Mouse (Mus musculus) stomach, embryonic 14.5 days (tissue): ENCODE measurements at regions not wholly inside any gene's neighbourhood (a gene's known extent, or its start where the extent isn't known, plus 50 kb on each side); places are given as distances from the start of the nearest gene placed in this dataset.

Experiments
- ATAC-seq: fragments of 200-750 bp; cut with Nextera tagmentation; 2 replicates; pipeline ENCODE4 v1.8.0; 2017; ENCODE audit warnings: low read depth, moderate TSS enrichment; ENCODE audit not compliant: insufficient number of reproducible peaks, insufficient read depth, low FRiP score
- H3K27ac ChIP-seq: fragments of 300-500 bp; sonication (generic); 2 replicates; pipeline ENCODE4 v1.5.1; 2014; ENCODE audit warnings: mild to moderate bottlenecking, low read length, moderate library complexity, mixed read lengths
- H3K27me3 ChIP-seq: fragments of 300-500 bp; sonication (generic); 2 replicates; pipeline ENCODE4 v1.6.1; 2014; ENCODE audit warnings: low read length, control low read depth, mixed read lengths; ENCODE audit not compliant: control insufficient read depth, insufficient read depth
- H3K36me3 ChIP-seq: fragments of 300-500 bp; sonication (generic); 2 replicates; pipeline ENCODE4 v1.6.1; 2014; ENCODE audit warnings: mild to moderate bottlenecking, control low read depth, low read length, moderate library complexity, mixed read lengths; ENCODE audit not compliant: control insufficient read depth, insufficient read depth
- H3K4me1 ChIP-seq: fragments of 300-500 bp; sonication (generic); 2 replicates; pipeline ENCODE4 v1.6.1; 2014; ENCODE audit warnings: low read length, control low read depth, mixed read lengths; ENCODE audit not compliant: control insufficient read depth, insufficient read depth
- H3K4me2 ChIP-seq: fragments of 300-500 bp; sonication (generic); replicated peaks from 2 replicates; pipeline ENCODE4 v1.6.1; 2014; ENCODE audit warnings: low read depth, low read length, control low read depth
- H3K4me3 ChIP-seq: fragments of 300-500 bp; sonication (generic); 2 replicates; pipeline ENCODE4 v1.5.1; 2014; ENCODE audit warnings: low read depth, low read length, control low read depth
- H3K9ac ChIP-seq: fragments of 300-500 bp; sonication (generic); replicated peaks from 2 replicates; pipeline ENCODE4 v1.6.1; 2014; ENCODE audit warnings: low read depth, mild to moderate bottlenecking, control low read depth, low read length, moderate library complexity, mixed read lengths
- H3K9me3 ChIP-seq: fragments of 300-500 bp; sonication (generic); 2 replicates; pipeline ENCODE4 v1.6.1; 2016; ENCODE audit warnings: low read depth, low read length, control low read depth; ENCODE audit not compliant: control insufficient read depth
- WGBS: fragments of 180-500 bp; shearing (Covaris S2); extraction: QIAGEN DNeasy Blood & Tissue Kit; methylation state at CpG from one replicate; pipeline ENCODE4 v1.1.7; 2014; 5-methylcytosine and 5-hydroxymethylcytosine counted together

DNA sequence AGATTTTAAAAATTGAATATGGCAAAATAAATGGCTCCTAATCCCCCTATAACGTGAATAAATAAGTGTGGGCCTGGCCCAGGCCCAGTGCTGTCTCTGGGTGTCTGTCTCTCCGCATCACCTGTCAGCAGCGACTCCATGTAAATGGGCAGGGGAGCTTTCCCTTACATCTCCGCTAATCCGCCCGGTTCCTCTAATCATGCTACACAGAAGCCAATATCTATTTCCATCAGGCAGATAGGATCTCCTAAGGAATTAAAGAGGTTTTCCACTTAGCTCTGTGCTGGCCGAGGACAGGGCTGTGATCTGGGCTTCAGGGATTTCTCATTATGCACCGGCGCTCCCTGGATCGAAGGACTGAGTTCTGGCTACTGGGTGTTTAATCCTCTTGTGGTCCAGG, 232.4 kb upstream of the Adamts16 start:
- H3K4me2 ChIP-seq: no peak overlapping the region
- no peaks in the 10 kb centered on the region for H3K36me3 ChIP-seq
- H3K4me3 ChIP-seq: no peak overlapping the region
- no peaks in the 10 kb centered on the region for H3K9me3 ChIP-seq
- ATAC-seq: no peak
- 63% methylated on average over 10 of the region's 10 CpGs for WGBS
- H3K27ac ChIP-seq: no peak overlapping the region
- no peaks in the 10 kb centered on the region for H3K27me3 ChIP-seq
- H3K9ac ChIP-seq: no peak overlapping the region
- no peaks in the 10 kb centered on the region for H3K4me1 ChIP-seq

- Histone ChIP-seq H3K9me3 (no peaks in the 10 kb centered on the region), H3K36me3 (no peaks in the 10 kb centered on the region), H3K27me3 (no peaks in the 10 kb centered on the region), H3K9ac (no peak overlapping the region), H3K4me1 (no peaks in the 10 kb centered on the region), H3K27ac (no peak overlapping the region), H3K4me3 (no peak overlapping the region), H3K4me2 (no peak overlapping the region)
- ATAC-seq: no peak
- 47% methylated on average over 11 of the region's 11 CpGs for WGBS
Observed at GRCm38 (mm10) chr13:71068757-71069201, 227.2 kb upstream of the Adamts16 start.

DNA sequence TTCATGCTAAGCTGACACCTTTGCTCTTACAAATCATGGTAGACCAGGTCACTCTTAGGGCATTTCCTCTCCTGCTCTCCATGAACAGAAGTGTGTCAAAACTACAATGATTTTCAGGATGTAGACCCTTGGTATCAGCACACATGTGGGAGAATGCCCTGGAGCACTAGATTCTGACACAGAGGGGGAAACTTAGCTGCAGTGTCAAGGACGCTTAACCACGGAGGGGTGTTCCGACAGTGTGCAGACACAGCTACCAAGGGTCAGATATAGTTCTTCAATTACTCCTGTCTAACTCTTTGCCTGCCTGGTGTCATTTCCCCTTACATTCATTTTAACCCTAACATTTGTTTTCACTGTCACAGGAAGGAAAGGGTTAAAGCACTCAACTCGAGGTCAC, 226.4 kb upstream of the Adamts16 start:
- Histone ChIP-seq H3K4me2 (no peak overlapping the region), H3K4me3 (no peak overlapping the region), H3K27me3 (no peaks in the 10 kb centered on the region), H3K27ac (no peak overlapping the region), H3K9me3 (no peaks in the 10 kb centered on the region), H3K9ac (no peak overlapping the region), H3K4me1 (no peaks in the 10 kb centered on the region), H3K36me3 (no peaks in the 10 kb centered on the region)
- 26% methylated on average over 4 of the region's 4 CpGs for WGBS
- no peak for ATAC-seq

DNA sequence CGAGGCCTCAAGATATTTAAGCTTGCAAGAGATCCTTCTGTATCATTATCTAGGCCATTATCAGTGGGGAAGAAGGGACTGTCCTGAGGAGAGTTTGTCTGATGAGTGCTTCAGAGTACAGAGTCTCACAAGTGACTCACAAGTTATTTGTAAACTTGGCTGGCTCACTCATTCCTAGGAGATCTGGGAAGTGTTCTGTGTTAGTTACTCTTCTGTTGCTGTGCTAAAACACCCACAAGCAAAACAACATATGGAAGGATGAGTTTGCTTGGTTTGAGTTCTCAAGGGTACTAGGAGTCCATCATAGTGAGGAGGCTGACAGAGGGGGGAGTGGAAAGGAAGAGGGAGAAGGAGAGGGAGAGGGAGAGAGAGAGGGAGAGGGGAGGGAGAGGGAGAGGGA, 224.0 kb upstream of the Adamts16 start:
- WGBS: 52% methylated on average over 1 of the region's 1 CpGs
- Histone ChIP-seq H3K9ac (no peak overlapping the region), H3K4me3 (no peak overlapping the region), H3K27me3 (no peaks in the 10 kb centered on the region), H3K4me1 (no peaks in the 10 kb centered on the region), H3K36me3 (no peaks in the 10 kb centered on the region), H3K27ac (no peak overlapping the region), H3K4me2 (no peak overlapping the region), H3K9me3 (no peaks in the 10 kb centered on the region)
- no peak for ATAC-seq

DNA sequence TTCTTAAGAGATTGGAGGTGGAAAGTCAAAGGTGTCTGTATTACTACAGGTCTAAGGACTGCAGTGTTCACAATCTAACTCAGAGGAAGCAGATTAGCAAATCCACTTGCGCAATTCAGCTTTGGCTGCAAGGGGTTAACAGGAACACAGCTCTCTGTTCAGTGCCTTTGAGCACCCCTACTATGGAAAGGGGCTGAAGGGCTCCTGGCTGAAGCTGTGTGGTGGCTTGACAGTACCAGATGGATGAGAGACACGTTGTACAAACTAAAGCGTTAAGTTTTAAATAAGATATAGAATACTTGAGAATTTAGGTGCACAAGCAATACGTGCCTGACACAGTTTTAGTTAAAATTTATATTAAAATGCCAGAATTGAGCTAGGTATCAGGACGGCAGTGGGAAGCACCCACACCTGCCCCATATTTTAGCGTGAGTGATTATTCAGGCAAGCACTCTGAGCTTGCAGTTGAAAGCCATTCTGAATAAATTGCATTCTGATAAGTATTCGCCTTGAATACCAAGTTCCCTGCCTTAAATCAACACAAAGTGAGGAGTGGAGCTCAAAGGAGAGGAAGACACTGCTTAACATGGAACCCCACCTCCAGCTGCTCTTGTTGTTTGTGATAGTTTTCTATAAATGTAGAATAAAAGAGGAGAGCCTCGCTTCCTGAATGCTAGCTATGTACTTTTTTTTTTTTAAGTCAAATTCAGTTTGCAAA, 223.1 kb upstream of the Adamts16 start:
- H3K4me1 ChIP-seq: no peaks in the 10 kb centered on the region
- H3K4me2 ChIP-seq: no peak overlapping the region
- H3K9me3 ChIP-seq: no peaks in the 10 kb centered on the region
- no peak overlapping the region for H3K27ac ChIP-seq
- no peak for ATAC-seq
- H3K4me3 ChIP-seq: no peak overlapping the region
- no peaks in the 10 kb centered on the region for H3K27me3 ChIP-seq
- no peak overlapping the region for H3K9ac ChIP-seq
- H3K36me3 ChIP-seq: no peaks in the 10 kb centered on the region
- 55% methylated on average over 8 of the region's 8 CpGs for WGBS

- Histone ChIP-seq H3K4me1 (no peaks in the 10 kb centered on the region), H3K9ac (no peak overlapping the region), H3K4me3 (no peak overlapping the region), H3K27ac (no peak overlapping the region), H3K9me3 (no peaks in the 10 kb centered on the region), H3K4me2 (no peak overlapping the region), H3K27me3 (no peaks in the 10 kb centered on the region), H3K36me3 (no peaks in the 10 kb centered on the region)
- 85% methylated on average over 21 of the region's 21 CpGs for WGBS
- no peak for ATAC-seq
Observed at GRCm38 (mm10) chr13:71053361-71054264, 212.0 kb upstream of the Adamts16 start.

DNA sequence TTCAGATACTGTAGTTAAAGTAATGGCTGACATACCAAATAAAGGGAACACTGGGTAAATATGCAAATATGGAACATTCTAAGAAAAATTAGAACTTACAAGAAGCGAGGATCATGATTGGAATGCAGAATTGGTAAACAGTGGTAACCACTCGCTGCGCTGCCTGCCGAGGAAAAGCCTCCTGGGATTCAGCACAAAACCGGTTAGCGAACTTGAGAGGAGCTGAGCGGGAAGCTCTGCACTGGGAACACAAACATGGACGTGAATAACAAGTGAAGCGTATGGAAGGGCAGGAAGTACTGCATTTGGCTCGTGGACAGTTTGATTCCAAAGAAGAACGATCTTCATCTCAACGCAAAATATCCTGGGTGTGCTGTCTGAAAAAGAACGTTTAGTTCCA, 209.0 kb upstream of the Adamts16 start:
- no peaks in the 10 kb centered on the region for H3K27me3 ChIP-seq
- H3K9ac ChIP-seq: no peak overlapping the region
- no peak overlapping the region; the same call in 1 of the 2 replicates for H3K4me3 ChIP-seq
- no peak overlapping the region for H3K27ac ChIP-seq
- ATAC-seq: no peak
- H3K36me3 ChIP-seq: no peaks in the 10 kb centered on the region
- H3K4me1 ChIP-seq: no peaks in the 10 kb centered on the region
- no peak overlapping the region; the same call in 1 of the 2 replicates for H3K4me2 ChIP-seq
- WGBS: 26% methylated on average over 13 of the region's 13 CpGs
- no peaks in the 10 kb centered on the region for H3K9me3 ChIP-seq

DNA sequence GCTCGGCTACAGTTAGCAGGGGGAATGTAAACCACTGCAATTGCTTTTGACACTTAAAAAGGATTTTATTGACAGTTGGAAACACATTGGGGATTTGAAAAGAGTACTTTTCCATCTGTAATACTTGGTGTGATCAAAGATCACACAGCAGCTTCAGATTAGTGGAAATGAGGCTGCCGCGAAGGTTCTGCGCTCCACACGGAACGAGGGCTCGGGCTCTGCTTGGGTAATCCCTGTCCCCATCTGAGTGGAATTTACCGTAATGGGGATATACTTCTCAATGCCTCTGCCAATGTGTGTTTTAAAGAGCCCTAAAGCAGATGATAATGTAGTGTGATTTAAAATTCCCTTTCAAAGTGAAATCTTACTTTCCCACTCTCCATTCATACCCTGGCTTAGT, 194.4 kb upstream of the Adamts16 start:
- no peak overlapping the region for H3K4me3 ChIP-seq
- no peaks in the 10 kb centered on the region for H3K4me1 ChIP-seq
- H3K9ac ChIP-seq: no peak overlapping the region
- H3K27ac ChIP-seq: no peak overlapping the region
- no peaks in the 10 kb centered on the region for H3K36me3 ChIP-seq
- H3K4me2 ChIP-seq: no peak overlapping the region
- H3K27me3 ChIP-seq: no peaks in the 10 kb centered on the region
- ATAC-seq: no peak
- H3K9me3 ChIP-seq: no peaks in the 10 kb centered on the region
- WGBS: 85% methylated on average over 8 of the region's 8 CpGs
